ENCODE assay signal across 11 mouse cellular contexts in the genomic region with DNA sequence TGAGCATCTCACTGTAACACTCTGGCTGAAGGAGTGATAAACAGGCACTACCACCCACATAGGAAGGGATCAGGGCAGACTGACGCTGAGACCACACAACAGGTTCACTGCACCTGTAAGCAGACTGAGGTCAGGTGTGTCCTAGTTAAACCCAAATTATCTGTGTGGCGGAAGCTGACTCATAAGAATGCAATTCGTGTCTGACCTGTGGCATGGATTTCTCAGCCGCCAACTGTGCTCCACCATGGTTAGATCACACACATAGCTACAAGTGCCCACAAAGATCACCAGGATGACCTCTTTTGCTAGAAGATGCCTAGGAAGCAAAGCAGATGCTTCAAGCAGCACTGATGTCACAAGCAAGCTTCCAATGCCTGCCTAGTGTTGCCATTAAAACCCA.
"Had no signal": no experiment of that assay in that cellular context is flagged by ENCODE, and none has a peak within 500 bp of the region (broad histone marks: within the 10 kb centered on the region; RNA-seq: fewer than 3 reads in every experiment).

No protein-coding gene starts in this region.

- DNase-seq: kidney, adult 9 months; kidney, postnatal 25 days; liver, embryonic 13.5 days; lung, adult 2 months; midbrain, embryonic 14.5 days; thymus, adult 2 months; thymus, postnatal 14 days; thymus, postnatal 4 days had no signal

- H3K27me3 ChIP-seq: liver, embryonic 13.5 days had no signal

- H3K4me1 ChIP-seq: liver, embryonic 13.5 days had no signal

- H3K9me3 ChIP-seq: liver, embryonic 13.5 days had no signal

- H3K36me3 ChIP-seq: liver, embryonic 13.5 days had no signal

- H3K9ac ChIP-seq: liver, embryonic 13.5 days had no signal

- H3K4me2 ChIP-seq: liver, embryonic 13.5 days; midbrain, embryonic 11.5 days had no signal

- H3K4me3 ChIP-seq: liver, embryonic 13.5 days had no signal

- H3K27ac ChIP-seq: kidney, postnatal 0 days; liver, embryonic 13.5 days; stomach, postnatal 0 days had no signal
